ENCODE assay signal across 9 mouse cellular contexts in the genomic region with DNA sequence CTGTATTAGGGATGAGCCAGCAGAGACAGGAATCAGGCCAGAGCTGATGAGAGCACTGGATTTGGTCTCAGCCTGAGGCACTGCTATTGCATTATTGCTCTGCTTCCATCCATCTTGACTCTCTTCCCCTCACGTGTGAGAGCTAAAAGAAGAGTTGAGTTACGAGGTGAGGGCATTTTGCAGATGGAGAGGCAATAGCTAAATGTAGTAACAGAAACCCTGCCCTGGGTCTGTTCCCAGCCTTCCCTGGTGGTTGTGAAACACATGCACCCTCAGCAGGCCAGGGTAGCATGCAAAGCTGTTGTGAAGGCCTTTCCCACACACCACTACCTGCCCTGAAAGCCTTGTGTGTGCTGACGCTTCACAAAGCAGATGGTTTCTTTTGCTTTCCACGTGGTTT.
A peak's percentile ranks its signal among the peaks of the same experiment; 100 is the strongest.
DNase-seq lines count a peak whose midpoint lies in the region; ATAC-seq lines count a peak whose summit lies in the region.
"Had no signal": no experiment of that assay in that cellular context is flagged by ENCODE, and none has a peak within 500 bp of the region (broad histone marks: within the 10 kb centered on the region; RNA-seq: fewer than 3 reads in every experiment).

No protein-coding gene starts in this region.

- no peaks in the 10 kb centered on the region for H3K36me3 ChIP-seq in stomach, embryonic 15.5 days
- no peaks in the 10 kb centered on the region for H3K36me3 ChIP-seq in embryonic facial prominence, embryonic 10.5 days (replicated peaks)
- H3K36me3 ChIP-seq: liver, embryonic 12.5 days had no signal

- H3K27ac ChIP-seq in stomach, embryonic 15.5 days = 0 out of 2 replicates have a peak overlapping the region, but pooled peaks have one; percentile 16
- no peak overlapping the region for H3K27ac ChIP-seq in embryonic facial prominence, embryonic 10.5 days (replicated peaks)
- H3K27ac ChIP-seq: liver, embryonic 12.5 days had no signal

- no peaks in the 10 kb centered on the region for H3K9me3 ChIP-seq in stomach, embryonic 15.5 days
- no peaks in the 10 kb centered on the region for H3K9me3 ChIP-seq in embryonic facial prominence, embryonic 10.5 days
- H3K9me3 ChIP-seq: liver, embryonic 12.5 days had no signal

- H3K4me3 ChIP-seq in stomach, embryonic 15.5 days (replicated peaks) = no peak overlapping the region
- no peak overlapping the region for H3K4me3 ChIP-seq in embryonic facial prominence, embryonic 10.5 days
- H3K4me3 ChIP-seq: liver, embryonic 12.5 days had no signal

- no peak overlapping the region for H3K4me2 ChIP-seq in stomach, embryonic 15.5 days
- H3K4me2 ChIP-seq: liver, embryonic 12.5 days had no signal

- no peak overlapping the region for H3K9ac ChIP-seq in stomach, embryonic 15.5 days
- H3K9ac ChIP-seq: liver, embryonic 12.5 days had no signal

- H3K27me3 ChIP-seq in stomach, embryonic 15.5 days (replicated peaks) = no peaks in the 10 kb centered on the region
- no peaks in the 10 kb centered on the region for H3K27me3 ChIP-seq in embryonic facial prominence, embryonic 10.5 days (replicated peaks; ENCODE audit: low read depth, poor library complexity, severe bottlenecking)
- H3K27me3 ChIP-seq: liver, embryonic 12.5 days had no signal

- 53% methylated on average over 4 of the region's 4 CpGs for WGBS in stomach, embryonic 15.5 days
- WGBS in embryonic facial prominence, embryonic 10.5 days = 77% methylated on average over 4 of the region's 4 CpGs

- ATAC-seq in stomach, embryonic 15.5 days (ENCODE audit: insufficient read depth, low FRiP score, low read depth) = no peak
- ATAC-seq: liver, embryonic 12.5 days had no signal

- 0 out of 2 replicates have a peak, but pooled peaks cover 6% of the 10 kb centered on the region for H3K4me1 ChIP-seq in stomach, embryonic 15.5 days
- H3K4me1 ChIP-seq in embryonic facial prominence, embryonic 10.5 days = no peaks in the 10 kb centered on the region

- DNase-seq in heart, adult 18-20 months = peak; percentile 67 to 72
- no peak for DNase-seq in heart, postnatal 36 days
- DNase-seq in lung, postnatal 25 days (ENCODE audit: low spot score) = peak; percentile 26
- no peak for DNase-seq in lung, postnatal 10 days
- DNase-seq in gastrocnemius, adult 8-10 months (ENCODE audit: low spot score in 2 of 2) = peak; percentile 64 to 71
- DNase-seq in embryonic facial prominence, embryonic 10.5 days (ENCODE audit: low spot score) = no peak
- DNase-seq: kidney, adult 9 months had no signal

- intact Hi-C loops in heart, postnatal 36 days (cut with DNase I) = no loop called here

Comparison
In these comparisons a context has a peak if more than half of its experiments do, and no peak if none do; other contexts are left out.
1. DNase-seq: peak in heart, adult 18-20 months (2 of 2), lung, postnatal 25 days (single experiment) and gastrocnemius, adult 8-10 months (2 of 2); none in heart, postnatal 36 days (0 of 2), lung, postnatal 10 days (single experiment) and embryonic facial prominence, embryonic 10.5 days (single experiment).